Mouse (Mus musculus): ENCODE measurements around the gene Aph1a. TPM values are rescaled to one million over a fixed set of nuclear protein-coding genes. Genes with fewer than 3 reads are reported as not detected.

The Aph1a gene
- polyA plus RNA-seq (2012; rRNA removed; ENCODE audit: low replicate concordance), result 141 and 158 TPM in 2 replicates

GRCm38 (mm10) chr3:95893606-95894316, at the start of gene Aph1a:
Aph1a (plus strand) TSS chr3:95893969.

GRCm38 (mm10) chr3:95855502-95856089, 38.2 kb upstream of the Aph1a start, which contains the start of gene Prpf3:
Prpf3 (minus strand) TSS chr3:95855885.

GRCm38 (mm10) chr3:95871392-95871867, 22.3 kb upstream of the Aph1a start, which contains the start of gene Mrps21:
Mrps21 (minus strand) TSS chr3:95871519.

GRCm38 (mm10) chr3:95881979-95882815, 11.6 kb upstream of the Aph1a start, which contains the start of gene Ciart:
Ciart (minus strand) TSS chr3:95882251.

GRCm38 (mm10) chr3:95891211-95892065, 2.3 kb upstream of the Aph1a start, which contains the start of gene BC028528:
BC028528 (minus strand) TSS chr3:95892005.

GRCm38 (mm10) chr3:95904568-95904967, 10.8 kb downstream of the Aph1a start, which contains the start of gene Car14:
Car14 (minus strand) TSS chr3:95904691.

GRCm38 (mm10) chr3:95928658-95929503, 35.1 kb downstream of the Aph1a start, which contains the start of gene Anp32e:
Anp32e (plus strand) TSS chr3:95929246.

Other genes with a start within 250 kb of the Aph1a start
- gene Mcl1, start 235.2 kb upstream of the Aph1a start, polyA plus RNA-seq (2012; rRNA removed; ENCODE audit: low replicate concordance), result 44.9 and 263 TPM in 2 replicates
- gene Adamtsl4, start 206.1 kb upstream of the Aph1a start, polyA plus RNA-seq (2012; rRNA removed; ENCODE audit: low replicate concordance), result 32.7 and 34.1 TPM in 2 replicates
- 535 and 688 TPM in 2 replicates for gene Ecm1, start 154.4 kb upstream of the Aph1a start, polyA plus RNA-seq (2012; rRNA removed; ENCODE audit: low replicate concordance)
- gene Tars2, start 133.8 kb upstream of the Aph1a start, polyA plus RNA-seq (2012; rRNA removed; ENCODE audit: low replicate concordance), result 30.0 and 32.6 TPM in 2 replicates
- gene Rprd2, start 75.1 kb upstream of the Aph1a start, polyA plus RNA-seq (2012; rRNA removed; ENCODE audit: low replicate concordance), result 9.7 and 14.1 TPM in 2 replicates
- 6.4 and 21.3 TPM in 2 replicates for gene Prpf3, start 38.1 kb upstream of the Aph1a start, polyA plus RNA-seq (2012; rRNA removed; ENCODE audit: low replicate concordance)
- 33.0 and 52.1 TPM in 2 replicates for gene Mrps21, start 22.4 kb upstream of the Aph1a start, polyA plus RNA-seq (2012; rRNA removed; ENCODE audit: low replicate concordance)
- gene Ciart, start 11.7 kb upstream of the Aph1a start, polyA plus RNA-seq (2012; rRNA removed; ENCODE audit: low replicate concordance), result 3.5 and 6.0 TPM in 2 replicates
- gene BC028528, start 2.0 kb upstream of the Aph1a start, polyA plus RNA-seq (2012; rRNA removed; ENCODE audit: low replicate concordance), result 7.6 and 27.9 TPM in 2 replicates
- gene Car14, start 10.7 kb downstream of the Aph1a start, polyA plus RNA-seq (2012; rRNA removed; ENCODE audit: low replicate concordance), result 0.67 and 18.1 TPM in 2 replicates
- 8.2 and 8.7 TPM in 2 replicates for gene Anp32e, start 35.3 kb downstream of the Aph1a start, polyA plus RNA-seq (2012; rRNA removed; ENCODE audit: low replicate concordance)
- 53.2 and 72.6 TPM in 2 replicates for gene Plekho1, start 102.0 kb downstream of the Aph1a start, polyA plus RNA-seq (2012; rRNA removed; ENCODE audit: low replicate concordance)
- gene Vps45, start 164.5 kb downstream of the Aph1a start, polyA plus RNA-seq (2012; rRNA removed; ENCODE audit: low replicate concordance), result 4.3 and 7.9 TPM in 2 replicates
- 10.1 and 22.4 TPM in 2 replicates for gene Otud7b, start 210.6 kb downstream of the Aph1a start, polyA plus RNA-seq (2012; rRNA removed; ENCODE audit: low replicate concordance)